Comparison of ENCODE assay signal across 16 mouse cellular contexts in genomic region chr3:157517992-157518391, GRCm38 (mm10). TPM values are rescaled to one million over a fixed set of nuclear protein-coding genes. Genes with fewer than 3 reads are reported as not detected.
DNase-seq lines count a peak whose midpoint lies in the region; ATAC-seq and TF ChIP-seq lines count a peak whose summit lies in the region.
"Had no signal": no experiment of that assay in that cellular context is flagged by ENCODE, and none has a peak within 500 bp of the region (broad histone marks: within the 10 kb centered on the region; RNA-seq: fewer than 3 reads in every experiment).

No protein-coding gene starts in this region.

- H3K9me3 ChIP-seq in embryonic facial prominence, embryonic 14.5 days (ENCODE audit: control insufficient read depth, low read length), result no peaks in the 10 kb centered on the region
- no peaks in the 10 kb centered on the region for H3K9me3 ChIP-seq in embryonic facial prominence, embryonic 10.5 days
- H3K9me3 ChIP-seq in kidney, embryonic 16.5 days (ENCODE audit: low read length), result no peaks in the 10 kb centered on the region
- H3K9me3 ChIP-seq in neural tube, embryonic 13.5 days, result no peaks in the 10 kb centered on the region
- no peaks in the 10 kb centered on the region for H3K9me3 ChIP-seq in neural tube, embryonic 15.5 days (replicated peaks)
- H3K9me3 ChIP-seq: limb, embryonic 10.5 days had no signal

- no peak overlapping the region for H3K4me2 ChIP-seq in embryonic facial prominence, embryonic 14.5 days (ENCODE audit: low read depth, low read length)
- H3K4me2 ChIP-seq in kidney, embryonic 16.5 days (replicated peaks; ENCODE audit: low read depth, low read length), result no peak overlapping the region
- no peak overlapping the region for H3K4me2 ChIP-seq in neural tube, embryonic 13.5 days
- H3K4me2 ChIP-seq in neural tube, embryonic 15.5 days, result no peak overlapping the region

- TF ChIP-seq CTCF in thymus, adult 2 months (IDR thresholded peaks at IDR 0.05; ENCODE audit: borderline replicate concordance, control insufficient read depth, extremely low read depth, insufficient read depth, low read length, poor library complexity), result no peak

- no peak for TF ChIP-seq POLR2A in thymus, adult 2 months (IDR thresholded peaks at IDR 0.05; ENCODE audit: control insufficient read depth, extremely low read depth, insufficient read depth, low read length, poor library complexity)

- H3K27me3 ChIP-seq in embryonic facial prominence, embryonic 14.5 days (replicated peaks; ENCODE audit: control insufficient read depth, insufficient read depth, low read length), result peaks cover 5% of the 10 kb centered on the region
- H3K27me3 ChIP-seq in embryonic facial prominence, embryonic 10.5 days (replicated peaks; ENCODE audit: low read depth, poor library complexity, severe bottlenecking), result no peaks in the 10 kb centered on the region; the same call in 1 of the 2 replicates
- no peaks in the 10 kb centered on the region for H3K27me3 ChIP-seq in kidney, embryonic 16.5 days (ENCODE audit: insufficient read depth, low read length)
- peaks cover 5% of the 10 kb centered on the region; the same call in 1 of the 2 replicates for H3K27me3 ChIP-seq in neural tube, embryonic 13.5 days
- no peaks in the 10 kb centered on the region for H3K27me3 ChIP-seq in neural tube, embryonic 15.5 days (replicated peaks)
- no peaks in the 10 kb centered on the region for H3K27me3 ChIP-seq in thymus, adult 2 months (ENCODE audit: control insufficient read depth, insufficient read depth, low read length)

- no peak for ATAC-seq in embryonic facial prominence, embryonic 14.5 days (ENCODE audit: low read depth)
- peak; percentile 36; the same call in 1 of the 2 replicates for ATAC-seq in kidney, embryonic 16.5 days (ENCODE audit: low FRiP score, low TSS enrichment)
- ATAC-seq in neural tube, embryonic 13.5 days (ENCODE audit: low read depth), result 0 out of 2 replicates have a peak, but pooled peaks have one; percentile 27
- ATAC-seq in neural tube, embryonic 15.5 days (ENCODE audit: low FRiP score), result no peak
- ATAC-seq: hindbrain, postnatal 0 days had no signal

- no peak overlapping the region for H3K9ac ChIP-seq in embryonic facial prominence, embryonic 14.5 days (ENCODE audit: low read depth, low read length)
- H3K9ac ChIP-seq in kidney, embryonic 16.5 days (replicated peaks; ENCODE audit: low read length), result no peak overlapping the region
- no peak overlapping the region for H3K9ac ChIP-seq in neural tube, embryonic 13.5 days
- no peak overlapping the region for H3K9ac ChIP-seq in neural tube, embryonic 15.5 days (replicated peaks)

- 78% methylated on average over 2 of the region's 2 CpGs for WGBS in embryonic facial prominence, embryonic 14.5 days
- WGBS in embryonic facial prominence, embryonic 10.5 days, result 86% methylated on average over 2 of the region's 2 CpGs
- WGBS in kidney, embryonic 16.5 days, result 52% methylated on average over 2 of the region's 2 CpGs
- 65% methylated on average over 2 of the region's 2 CpGs for WGBS in neural tube, embryonic 13.5 days
- WGBS in neural tube, embryonic 15.5 days, result 63% methylated on average over 2 of the region's 2 CpGs
- 54% methylated on average over 2 of the region's 2 CpGs for WGBS in thymus, adult 2 months

- no peak overlapping the region for H3K4me3 ChIP-seq in embryonic facial prominence, embryonic 14.5 days (ENCODE audit: low read depth, low read length)
- H3K4me3 ChIP-seq in embryonic facial prominence, embryonic 10.5 days, result no peak overlapping the region
- no peak overlapping the region for H3K4me3 ChIP-seq in kidney, embryonic 16.5 days (ENCODE audit: low read length)
- H3K4me3 ChIP-seq in neural tube, embryonic 13.5 days, result no peak overlapping the region
- no peak overlapping the region for H3K4me3 ChIP-seq in neural tube, embryonic 15.5 days (replicated peaks)
- no peak overlapping the region for H3K4me3 ChIP-seq in thymus, adult 2 months (ENCODE audit: control insufficient read depth, insufficient read depth, low read length)
- H3K4me3 ChIP-seq: limb, embryonic 10.5 days had no signal

- H3K36me3 ChIP-seq in embryonic facial prominence, embryonic 14.5 days (ENCODE audit: control insufficient read depth, insufficient read depth, low read length), result no peaks in the 10 kb centered on the region
- H3K36me3 ChIP-seq in embryonic facial prominence, embryonic 10.5 days (replicated peaks), result no peaks in the 10 kb centered on the region
- no peaks in the 10 kb centered on the region for H3K36me3 ChIP-seq in kidney, embryonic 16.5 days (ENCODE audit: insufficient read depth, low read length)
- H3K36me3 ChIP-seq in neural tube, embryonic 13.5 days, result no peaks in the 10 kb centered on the region
- H3K36me3 ChIP-seq in neural tube, embryonic 15.5 days, result no peaks in the 10 kb centered on the region
- no peaks in the 10 kb centered on the region for H3K36me3 ChIP-seq in thymus, adult 2 months (ENCODE audit: control insufficient read depth, insufficient read depth, low read length)
- H3K36me3 ChIP-seq: limb, embryonic 10.5 days had no signal

- no peaks in the 10 kb centered on the region for H3K4me1 ChIP-seq in embryonic facial prominence, embryonic 14.5 days (ENCODE audit: control insufficient read depth, insufficient read depth, low read length)
- no peaks in the 10 kb centered on the region for H3K4me1 ChIP-seq in embryonic facial prominence, embryonic 10.5 days
- no peaks in the 10 kb centered on the region; the same call in 1 of the 2 replicates for H3K4me1 ChIP-seq in kidney, embryonic 16.5 days (ENCODE audit: insufficient read depth, low read length)
- H3K4me1 ChIP-seq in neural tube, embryonic 13.5 days (replicated peaks), result 0 out of 2 replicates have a peak, but pooled peaks cover 4% of the 10 kb centered on the region
- H3K4me1 ChIP-seq in neural tube, embryonic 15.5 days, result 0 out of 2 replicates have a peak, but pooled peaks cover 2% of the 10 kb centered on the region
- no peaks in the 10 kb centered on the region for H3K4me1 ChIP-seq in thymus, adult 2 months (replicated peaks; ENCODE audit: control insufficient read depth, insufficient read depth, low read length)
- H3K4me1 ChIP-seq: limb, embryonic 10.5 days had no signal

- no peak overlapping the region for H3K27ac ChIP-seq in embryonic facial prominence, embryonic 14.5 days (replicated peaks; ENCODE audit: low read depth, low read length)
- no peak overlapping the region for H3K27ac ChIP-seq in embryonic facial prominence, embryonic 10.5 days (replicated peaks)
- no peak overlapping the region for H3K27ac ChIP-seq in kidney, embryonic 16.5 days (ENCODE audit: low read length)
- no peak overlapping the region for H3K27ac ChIP-seq in neural tube, embryonic 13.5 days (replicated peaks)
- no peak overlapping the region for H3K27ac ChIP-seq in neural tube, embryonic 15.5 days (replicated peaks)
- no peak overlapping the region for H3K27ac ChIP-seq in thymus, adult 2 months (ENCODE audit: control insufficient read depth, insufficient read depth, low read length)
- H3K27ac ChIP-seq: hindbrain, postnatal 0 days; limb, embryonic 10.5 days; macrophage had no signal

- peak; percentile 13 for DNase-seq in embryonic facial prominence, embryonic 14.5 days (ENCODE audit: low spot score)
- no peak for DNase-seq in embryonic facial prominence, embryonic 10.5 days (ENCODE audit: low spot score)
- DNase-seq in kidney, adult 11 months, result no peak
- DNase-seq in spleen, postnatal 4 days (ENCODE audit: low spot score in 2 of 2), result no peak
- no peak for DNase-seq in thymus, adult 2 months
- DNase-seq: adrenal gland, postnatal 36 days; cerebellum, adult 11 months; gastrocnemius, postnatal 25 days; layer of hippocampus, postnatal 36 days; right cerebral cortex, postnatal 25 days had no signal

RNA-seq across cellular contexts. Expression of gene Zranb2, which starts 16.0 kb away (rescaled TPM):
- polyA plus RNA-seq in embryonic facial prominence, embryonic 14.5 days (2014; fragmentation: Nextera tagmentation; extraction: Ambion mirVana), result 94.9 and 95.9 TPM in 2 replicates
- 109 and 116 TPM in 2 replicates for polyA plus RNA-seq in embryonic facial prominence, embryonic 10.5 days (2016; fragmentation: Nextera tagmentation; extraction: Ambion mirVana)
- polyA plus RNA-seq in kidney, embryonic 16.5 days (2015; fragmentation: Nextera tagmentation; extraction: Ambion mirVana), result 88.5 and 92.2 TPM in 2 replicates
- 103 and 108 TPM in 2 replicates for polyA plus RNA-seq in neural tube, embryonic 13.5 days (2015; fragmentation: Nextera tagmentation; extraction: Ambion mirVana)
- 92.2 and 92.7 TPM in 2 replicates for polyA plus RNA-seq in neural tube, embryonic 15.5 days (2015; fragmentation: Nextera tagmentation; extraction: Ambion mirVana)
- polyA plus RNA-seq in thymus, adult 2 months (2012; rRNA removed), result 9.4 and 11.2 TPM in 2 replicates

RNA-seq across cellular contexts. Expression of gene Ptger3, which starts 48.7 kb away (rescaled TPM):
- 12.0 and 13.4 TPM in 2 replicates for polyA plus RNA-seq in embryonic facial prominence, embryonic 14.5 days (2014; fragmentation: Nextera tagmentation; extraction: Ambion mirVana)
- polyA plus RNA-seq in embryonic facial prominence, embryonic 10.5 days (2016; fragmentation: Nextera tagmentation; extraction: Ambion mirVana), result 0.94 and 1.6 TPM in 2 replicates
- polyA plus RNA-seq in kidney, embryonic 16.5 days (2015; fragmentation: Nextera tagmentation; extraction: Ambion mirVana), result 7.2 and 7.4 TPM in 2 replicates
- 4.4 and 5.1 TPM in 2 replicates for polyA plus RNA-seq in neural tube, embryonic 13.5 days (2015; fragmentation: Nextera tagmentation; extraction: Ambion mirVana)
- polyA plus RNA-seq in neural tube, embryonic 15.5 days (2015; fragmentation: Nextera tagmentation; extraction: Ambion mirVana), result 7.8 and 11.1 TPM in 2 replicates
- 7.7 and 9.5 TPM in 2 replicates for polyA plus RNA-seq in thymus, adult 2 months (2012; rRNA removed)

Comparison
In these comparisons a context has a peak if more than half of its experiments do, and no peak if none do; other contexts are left out.
1. ATAC-seq: peak in kidney, embryonic 16.5 days (single experiment) and neural tube, embryonic 13.5 days (single experiment); none in embryonic facial prominence, embryonic 14.5 days (single experiment) and neural tube, embryonic 15.5 days (single experiment).